Mouse (Mus musculus): ENCODE data around the gene Elavl2. TPM values are rescaled to one million over a fixed set of nuclear protein-coding genes. Genes with fewer than 3 reads are reported as not detected.
"Not testable (repeated sequence)": the region's sequence is repeated elsewhere in the genome, so short reads cannot be mapped to it uniquely, and the experiment has no call there.

Gene Elavl2
- polyA plus RNA-seq, 1 experiment from 2014 or later, result 3.7 TPM

DNA sequence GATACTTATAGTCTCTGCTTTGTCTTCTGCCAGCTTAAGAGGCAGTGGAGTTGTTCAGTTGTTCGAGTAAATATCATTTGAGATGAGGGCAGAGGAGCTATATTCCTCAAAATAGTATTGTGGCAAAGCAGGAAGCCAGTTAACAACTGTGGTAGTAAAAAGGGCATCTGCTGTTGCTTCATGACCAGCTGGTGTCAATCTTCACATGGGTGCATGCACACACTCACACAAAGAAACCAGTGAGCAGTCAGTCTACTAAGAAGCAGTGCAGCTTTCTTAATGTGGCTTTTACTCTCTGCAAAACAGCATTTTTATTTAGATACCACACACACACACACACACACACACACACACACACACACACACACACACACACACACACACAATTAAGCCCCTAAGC, 110.2 kb downstream of the Elavl2 start:
- Histone ChIP-seq H3K4me1 (ENCODE audit: control insufficient read depth, insufficient read depth, low read length) (no peaks in the 10 kb centered on the region), H3K4me3 (ENCODE audit: low read length) (no peak overlapping the region), H3K36me3 (ENCODE audit: control insufficient read depth, insufficient read depth, low read length) (no peaks in the 10 kb centered on the region), H3K9me3 (ENCODE audit: control insufficient read depth, low read length) (no peaks in the 10 kb centered on the region), H3K27me3 (ENCODE audit: control insufficient read depth, insufficient read depth, low read length) (no peaks in the 10 kb centered on the region), H3K27ac (ENCODE audit: low read depth, low read length) (no peak overlapping the region), H3K9ac (ENCODE audit: low read depth, low read length) (no peak overlapping the region), H3K4me2 (replicated peaks; ENCODE audit: low read depth, low read length) (no peak overlapping the region)
- WGBS, result 39% methylated on average over 1 of the region's 1 CpGs
- ATAC-seq (ENCODE audit: low FRiP score, low TSS enrichment), result no peak

DNA sequence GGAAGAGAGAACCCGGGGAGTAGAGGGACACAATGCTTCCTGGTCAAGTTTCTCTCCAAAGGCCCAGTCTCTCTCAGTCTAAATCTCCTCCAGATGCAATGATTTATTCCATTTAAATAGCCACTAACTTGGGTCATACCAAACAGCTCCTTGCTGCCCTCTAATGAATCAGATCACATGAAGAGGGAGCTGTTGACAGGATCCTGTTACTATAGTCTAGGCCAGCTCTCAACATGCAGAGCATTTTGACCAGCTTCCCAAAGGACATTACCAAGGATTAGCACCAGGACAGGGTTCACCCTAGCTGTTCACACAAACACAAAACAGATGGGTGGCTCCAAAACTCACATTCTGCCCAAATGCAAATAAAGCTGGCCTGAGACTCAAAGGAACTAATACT, 111.4 kb downstream of the Elavl2 start:
- Histone ChIP-seq H3K9me3 (ENCODE audit: control insufficient read depth, low read length) (no peaks in the 10 kb centered on the region), H3K27me3 (ENCODE audit: control insufficient read depth, insufficient read depth, low read length) (no peaks in the 10 kb centered on the region), H3K9ac (ENCODE audit: low read depth, low read length) (no peak overlapping the region), H3K4me1 (ENCODE audit: control insufficient read depth, insufficient read depth, low read length) (no peaks in the 10 kb centered on the region), H3K4me2 (replicated peaks; ENCODE audit: low read depth, low read length) (no peak overlapping the region), H3K4me3 (ENCODE audit: low read length) (no peak overlapping the region), H3K27ac (ENCODE audit: low read depth, low read length) (no peak overlapping the region), H3K36me3 (ENCODE audit: control insufficient read depth, insufficient read depth, low read length) (no peaks in the 10 kb centered on the region)
- 19% methylated on average over 1 of the region's 1 CpGs for WGBS
- ATAC-seq (ENCODE audit: low FRiP score, low TSS enrichment), result no peak; the same call in 1 of the 2 replicates

DNA sequence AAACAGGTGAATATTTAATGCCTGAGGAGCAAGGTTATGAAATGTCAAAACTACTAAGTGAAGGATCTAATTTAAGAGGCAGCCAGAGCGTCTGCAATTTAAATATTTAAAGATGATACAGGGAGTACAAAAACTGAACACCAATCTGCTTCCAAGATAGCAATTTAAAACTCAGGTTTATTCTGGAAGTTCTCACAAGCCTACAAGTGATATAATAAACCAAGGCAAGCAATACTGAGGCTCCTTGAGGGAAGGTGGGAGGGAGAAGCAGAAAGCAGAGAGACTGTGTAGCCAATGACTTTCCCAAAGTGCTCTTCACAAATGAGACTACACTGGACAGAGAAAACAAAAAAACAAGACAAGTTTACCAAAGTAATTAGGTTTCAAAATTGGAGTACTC, 132.2 kb downstream of the Elavl2 start:
- no peak overlapping the region for H3K27ac ChIP-seq (ENCODE audit: low read depth, low read length)
- H3K27me3 ChIP-seq (ENCODE audit: control insufficient read depth, insufficient read depth, low read length), result no peaks in the 10 kb centered on the region
- 91% methylated on average over 1 of the region's 1 CpGs for WGBS
- ATAC-seq (ENCODE audit: low FRiP score, low TSS enrichment), result no peak
- H3K4me1 ChIP-seq (ENCODE audit: control insufficient read depth, insufficient read depth, low read length), result no peaks in the 10 kb centered on the region
- H3K4me2 ChIP-seq (replicated peaks; ENCODE audit: low read depth, low read length), result no peak overlapping the region
- no peaks in the 10 kb centered on the region for H3K36me3 ChIP-seq (ENCODE audit: control insufficient read depth, insufficient read depth, low read length)
- no peak overlapping the region for H3K9ac ChIP-seq (ENCODE audit: low read depth, low read length)
- H3K9me3 ChIP-seq (ENCODE audit: control insufficient read depth, low read length), result no peaks in the 10 kb centered on the region
- H3K4me3 ChIP-seq (ENCODE audit: low read length), result no peak overlapping the region

DNA sequence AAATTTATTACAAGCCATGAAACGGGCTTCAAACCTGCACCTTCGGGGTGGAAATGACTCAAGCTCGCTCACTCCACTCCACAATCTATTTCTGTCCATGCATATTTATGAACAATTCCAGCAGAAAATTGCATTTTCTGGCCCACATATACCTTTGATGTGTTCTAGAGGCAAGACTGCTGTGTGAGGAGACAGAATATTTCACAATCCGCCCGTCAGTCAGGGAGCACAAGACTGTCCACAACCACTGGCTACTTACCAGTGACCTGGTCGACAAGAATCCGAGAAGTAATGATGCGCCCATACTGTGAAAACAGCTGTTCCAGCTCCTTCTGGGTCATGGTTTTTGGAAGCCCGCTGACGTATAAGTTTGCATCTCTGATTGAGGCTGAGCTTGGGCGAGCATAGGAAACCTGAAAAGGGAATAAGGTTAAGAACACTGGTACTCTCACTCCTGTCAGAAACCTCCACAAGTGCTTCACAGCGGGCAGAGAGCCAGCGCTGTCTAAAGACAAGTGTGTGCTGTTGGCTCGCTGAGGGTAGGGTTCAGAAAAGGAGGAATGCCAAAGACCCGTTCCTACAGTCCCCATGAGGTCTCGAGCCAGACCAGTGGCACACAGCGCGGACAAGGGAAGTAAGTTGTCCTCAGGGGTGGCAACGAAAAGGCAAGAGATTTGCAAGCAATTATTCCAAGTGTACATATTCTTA, 136.7 kb downstream of the Elavl2 start:
- no peaks in the 10 kb centered on the region for H3K9me3 ChIP-seq (ENCODE audit: control insufficient read depth, low read length)

DNA sequence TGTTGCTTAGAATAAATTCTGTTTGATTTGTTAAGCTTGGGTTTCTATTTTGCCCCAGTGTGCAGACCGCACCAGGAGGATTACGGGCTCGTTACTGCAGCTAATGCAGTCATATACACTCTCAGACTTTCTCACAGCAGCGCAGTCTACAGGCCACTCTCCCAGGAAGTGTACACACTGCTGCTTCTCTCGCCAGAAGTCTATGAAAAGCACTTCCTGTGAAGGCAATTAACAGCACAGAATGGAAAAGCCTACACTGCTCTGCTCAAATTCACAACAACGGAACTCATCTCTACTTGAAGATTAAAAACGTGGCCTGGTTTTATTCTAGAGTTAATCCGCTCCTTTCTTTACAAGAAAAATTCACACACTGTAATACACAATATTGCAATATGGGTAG, 137.7 kb downstream of the Elavl2 start:
- 87% methylated on average over 8 of the region's 8 CpGs for WGBS
- H3K27me3 ChIP-seq (ENCODE audit: control insufficient read depth, insufficient read depth, low read length), result no peaks in the 10 kb centered on the region

More for the DNA sequence above, 136.7 kb downstream of the Elavl2 start:
- H3K4me3 ChIP-seq (ENCODE audit: low read length), result no peak overlapping the region
- H3K27ac ChIP-seq (ENCODE audit: low read depth, low read length), result no peak overlapping the region
- 89% methylated on average over 19 of the region's 19 CpGs for WGBS
- no peaks in the 10 kb centered on the region for H3K4me1 ChIP-seq (ENCODE audit: control insufficient read depth, insufficient read depth, low read length)
- no peak for ATAC-seq (ENCODE audit: low FRiP score, low TSS enrichment)
- H3K9ac ChIP-seq (ENCODE audit: low read depth, low read length), result no peak overlapping the region
- no peak overlapping the region for H3K4me2 ChIP-seq (replicated peaks; ENCODE audit: low read depth, low read length)
- no peaks in the 10 kb centered on the region for H3K27me3 ChIP-seq (ENCODE audit: control insufficient read depth, insufficient read depth, low read length)
- H3K36me3 ChIP-seq (ENCODE audit: control insufficient read depth, insufficient read depth, low read length), result no peaks in the 10 kb centered on the region

DNA sequence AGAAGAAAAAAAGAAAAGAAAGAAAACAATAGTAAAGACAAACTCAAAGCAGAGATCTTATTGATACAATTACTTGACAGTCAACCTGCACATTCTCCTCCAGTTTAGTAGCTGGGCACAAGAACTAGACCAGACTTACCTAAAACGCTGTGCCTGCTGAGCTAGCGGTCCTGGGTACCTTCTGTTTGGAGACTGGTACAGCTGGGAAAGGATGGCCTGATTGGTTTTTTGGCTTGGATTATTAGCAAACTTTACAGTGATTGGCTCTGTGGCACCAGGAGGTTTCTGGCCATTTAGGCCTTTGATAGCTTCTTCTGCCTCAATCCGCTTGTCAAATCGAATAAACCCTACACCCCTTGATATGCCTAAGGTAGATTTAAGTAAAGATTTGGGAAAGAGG, 140.0 kb downstream of the Elavl2 start:
- WGBS, result 93% methylated on average over 4 of the region's 4 CpGs
- Histone ChIP-seq H3K27ac (ENCODE audit: low read depth, low read length) (no peak overlapping the region), H3K9ac (ENCODE audit: low read depth, low read length) (no peak overlapping the region), H3K4me1 (ENCODE audit: control insufficient read depth, insufficient read depth, low read length) (no peaks in the 10 kb centered on the region), H3K36me3 (ENCODE audit: control insufficient read depth, insufficient read depth, low read length) (no peaks in the 10 kb centered on the region), H3K27me3 (ENCODE audit: control insufficient read depth, insufficient read depth, low read length) (no peaks in the 10 kb centered on the region), H3K9me3 (ENCODE audit: control insufficient read depth, low read length) (no peaks in the 10 kb centered on the region), H3K4me3 (ENCODE audit: low read length) (no peak overlapping the region), H3K4me2 (replicated peaks; ENCODE audit: low read depth, low read length) (no peak overlapping the region)
- no peak for ATAC-seq (ENCODE audit: low FRiP score, low TSS enrichment)

More for the DNA sequence above, 137.7 kb downstream of the Elavl2 start:
- no peaks in the 10 kb centered on the region for H3K9me3 ChIP-seq (ENCODE audit: control insufficient read depth, low read length)
- H3K36me3 ChIP-seq (ENCODE audit: control insufficient read depth, insufficient read depth, low read length), result no peaks in the 10 kb centered on the region
- no peak for ATAC-seq (ENCODE audit: low FRiP score, low TSS enrichment)
- no peak overlapping the region for H3K4me2 ChIP-seq (replicated peaks; ENCODE audit: low read depth, low read length)
- no peak overlapping the region for H3K4me3 ChIP-seq (ENCODE audit: low read length)
- no peaks in the 10 kb centered on the region for H3K4me1 ChIP-seq (ENCODE audit: control insufficient read depth, insufficient read depth, low read length)
- H3K27ac ChIP-seq (ENCODE audit: low read depth, low read length), result no peak overlapping the region
- no peak overlapping the region for H3K9ac ChIP-seq (ENCODE audit: low read depth, low read length)

DNA sequence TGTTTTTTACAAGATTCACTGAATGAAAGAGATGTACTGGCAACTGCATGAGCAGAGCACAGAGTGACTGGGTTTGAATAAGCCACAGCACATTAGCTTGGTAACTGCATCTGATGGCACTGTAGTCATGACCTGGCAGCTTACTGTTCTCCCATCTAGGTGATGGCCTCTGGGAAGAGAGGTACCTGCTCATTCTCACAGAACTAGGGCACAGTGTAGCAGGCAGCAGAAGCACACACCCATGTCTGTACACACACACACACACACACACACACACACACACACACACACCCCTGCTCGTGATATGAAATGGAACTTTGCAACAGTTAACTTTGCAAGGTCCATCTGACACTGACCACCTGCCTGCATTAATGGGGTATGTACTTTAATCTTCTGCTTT, 151.9 kb downstream of the Elavl2 start:
- Histone ChIP-seq H3K4me2 (replicated peaks; ENCODE audit: low read depth, low read length) (no peak overlapping the region), H3K27me3 (ENCODE audit: control insufficient read depth, insufficient read depth, low read length) (no peaks in the 10 kb centered on the region), H3K9me3 (ENCODE audit: control insufficient read depth, low read length) (no peaks in the 10 kb centered on the region), H3K9ac (ENCODE audit: low read depth, low read length) (no peak overlapping the region), H3K27ac (ENCODE audit: low read depth, low read length) (no peak overlapping the region), H3K36me3 (ENCODE audit: control insufficient read depth, insufficient read depth, low read length) (no peaks in the 10 kb centered on the region), H3K4me1 (ENCODE audit: control insufficient read depth, insufficient read depth, low read length) (no peaks in the 10 kb centered on the region), H3K4me3 (ENCODE audit: low read length) (no peak overlapping the region)
- no peak for ATAC-seq (ENCODE audit: low FRiP score, low TSS enrichment)
- WGBS, result 84% methylated on average over 1 of the region's 1 CpGs

DNA sequence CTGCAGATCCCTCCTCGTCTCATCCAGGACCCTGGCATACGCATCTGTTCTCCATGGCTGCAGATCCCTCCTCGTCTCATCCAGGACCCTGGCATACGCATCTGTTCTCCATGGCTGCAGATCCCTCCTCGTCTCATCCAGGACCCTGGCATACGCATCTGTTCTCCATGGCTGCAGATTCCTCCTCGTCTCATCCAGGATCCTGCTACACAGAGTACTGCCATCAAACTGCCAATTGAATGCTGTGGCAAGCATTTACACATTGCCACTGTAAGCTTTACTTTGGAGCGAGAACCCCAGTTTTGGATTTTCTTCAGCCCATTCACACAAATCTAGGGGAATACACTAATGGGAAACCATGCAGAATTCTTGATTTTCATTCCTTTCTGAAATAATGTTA, 155.4 kb downstream of the Elavl2 start:
- not testable (repeated sequence) for H3K27ac ChIP-seq (ENCODE audit: low read depth, low read length); H3K36me3 ChIP-seq (ENCODE audit: control insufficient read depth, insufficient read depth, low read length); H3K4me1 ChIP-seq (ENCODE audit: control insufficient read depth, insufficient read depth, low read length); H3K27me3 ChIP-seq (ENCODE audit: control insufficient read depth, insufficient read depth, low read length); H3K9ac ChIP-seq (ENCODE audit: low read depth, low read length); H3K9me3 ChIP-seq (ENCODE audit: control insufficient read depth, low read length); ATAC-seq (ENCODE audit: low FRiP score, low TSS enrichment); H3K4me3 ChIP-seq (ENCODE audit: low read length); H3K4me2 ChIP-seq (replicated peaks; ENCODE audit: low read depth, low read length)
- WGBS, result 83% methylated on average over 4 of the region's 8 CpGs

DNA sequence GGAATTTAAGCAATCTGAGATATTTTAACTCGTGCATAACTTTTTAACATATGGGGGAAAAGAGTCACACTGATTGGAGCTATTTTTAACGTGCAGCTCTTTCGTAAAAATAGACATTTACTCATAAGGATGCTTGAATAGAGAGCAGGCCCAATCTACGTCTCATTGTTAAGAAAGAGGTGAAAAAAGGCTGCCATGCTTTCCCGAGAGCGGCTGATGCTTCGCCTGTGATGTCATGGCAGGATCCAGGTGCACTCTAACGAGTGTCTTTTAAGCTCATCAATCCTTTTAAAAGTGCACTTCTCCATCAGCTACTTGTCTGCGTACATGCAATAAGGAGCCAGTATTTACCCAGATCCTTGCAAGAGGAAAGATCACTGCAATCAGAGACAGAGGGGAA, 156.0 kb downstream of the Elavl2 start:
- H3K27me3 ChIP-seq (ENCODE audit: control insufficient read depth, insufficient read depth, low read length), result no peaks in the 10 kb centered on the region

More for the DNA sequence above, 156.0 kb downstream of the Elavl2 start:
- no peak overlapping the region for H3K27ac ChIP-seq (ENCODE audit: low read depth, low read length)
- no peaks in the 10 kb centered on the region for H3K4me1 ChIP-seq (ENCODE audit: control insufficient read depth, insufficient read depth, low read length)
- no peak overlapping the region for H3K9ac ChIP-seq (ENCODE audit: low read depth, low read length)
- no peak overlapping the region for H3K4me2 ChIP-seq (replicated peaks; ENCODE audit: low read depth, low read length)
- H3K4me3 ChIP-seq (ENCODE audit: low read length), result no peak overlapping the region
- H3K36me3 ChIP-seq (ENCODE audit: control insufficient read depth, insufficient read depth, low read length), result no peaks in the 10 kb centered on the region
- WGBS, result 91% methylated on average over 9 of the region's 9 CpGs
- no peak for ATAC-seq (ENCODE audit: low FRiP score, low TSS enrichment)
- no peaks in the 10 kb centered on the region for H3K9me3 ChIP-seq (ENCODE audit: control insufficient read depth, low read length)

Measured in kidney, embryonic 14.5 days (tissue).